Mouse (Mus musculus) olfactory bulb, adult 2 months (tissue): ENCODE data around the gene Chit1.

Source experiments
- CTCF ChIP-seq: fragments of 200-500 bp; IDR thresholded peaks from 2 replicates; pipeline ENCODE4 v1.5.1; 2012; ENCODE audit warnings: low read depth, mild to moderate bottlenecking, low read length, moderate library complexity; ENCODE audit not compliant: insufficient read depth
- POLR2A ChIP-seq: fragments of 200-500 bp; IDR thresholded peaks from 2 replicates; pipeline ENCODE4 v1.6.1; 2012; ENCODE audit warnings: mild to moderate bottlenecking, low read depth, low read length, moderate library complexity; ENCODE audit not compliant: insufficient read depth

- no peak for TF ChIP-seq CTCF
- no peak for TF ChIP-seq POLR2A
These were observed 25.0 kb upstream of the Chit1 start for GRCm38 (mm10) chr1:134086017-134086416.
